Mouse (Mus musculus) adrenal gland, postnatal 0 days (tissue): ENCODE data around the gene Art3. TPM values are rescaled to one million over a fixed set of nuclear protein-coding genes. Genes with fewer than 3 reads are reported as not detected.

Experiments used
- microRNA-seq: library from miRNA; unstranded; fragments of <30 nt; microRNA quantifications from one replicate; pipeline ENCODE4, GENCODE M21; 2016; ENCODE audit warnings: borderline replicate concordance; ENCODE audit not compliant: insufficient number of aligned reads
- polyA plus RNA-seq: library from polyadenylated mRNA; unstranded; fragments of >200 nt; fragmentation: Nextera tagmentation; extraction: Ambion mirVana; gene quantifications from 2 replicates; pipeline ENCODE4 v1.2.1, GENCODE M21; 2015

The Art3 gene
- 15.8 and 21.7 TPM in 2 replicates for polyA plus RNA-seq

DNA sequence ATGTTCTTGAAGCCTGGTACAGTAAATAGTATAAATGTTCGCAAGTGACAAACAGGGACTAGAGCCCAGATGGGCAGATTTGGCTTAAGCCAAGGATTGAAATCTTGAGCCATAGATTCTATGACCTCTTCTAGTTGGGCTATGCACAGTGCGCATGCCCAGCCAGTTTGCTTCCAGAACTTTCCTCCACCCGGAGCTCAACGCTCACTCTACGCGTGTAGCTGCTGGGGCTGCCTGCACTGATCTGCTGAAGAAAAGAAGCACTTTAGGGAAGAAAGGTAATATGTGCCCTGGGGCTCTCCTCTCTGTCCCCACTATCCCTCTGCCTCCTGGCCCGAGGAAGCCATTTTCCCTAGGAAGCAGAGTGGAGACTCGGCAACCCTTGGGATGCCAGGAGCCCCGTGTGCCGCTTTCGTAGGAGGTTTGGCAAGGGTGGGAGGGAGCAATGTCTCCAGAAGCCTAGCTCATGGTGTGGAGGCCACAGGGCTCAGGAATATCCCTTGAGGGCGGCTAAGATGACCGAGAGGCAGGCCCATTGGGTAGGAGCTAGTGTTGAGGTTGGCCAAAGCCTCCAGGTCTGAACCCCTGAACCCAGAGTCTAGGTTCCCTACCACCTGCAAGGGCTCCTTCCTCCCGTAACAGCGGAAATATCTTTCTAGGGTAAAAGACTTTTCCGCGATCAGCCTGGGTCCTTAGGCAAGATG is at the start of gene Art3:
Gene Art3, plus strand, starts transcription at position 193 of the 704 bp plus-strand sequence.

DNA sequence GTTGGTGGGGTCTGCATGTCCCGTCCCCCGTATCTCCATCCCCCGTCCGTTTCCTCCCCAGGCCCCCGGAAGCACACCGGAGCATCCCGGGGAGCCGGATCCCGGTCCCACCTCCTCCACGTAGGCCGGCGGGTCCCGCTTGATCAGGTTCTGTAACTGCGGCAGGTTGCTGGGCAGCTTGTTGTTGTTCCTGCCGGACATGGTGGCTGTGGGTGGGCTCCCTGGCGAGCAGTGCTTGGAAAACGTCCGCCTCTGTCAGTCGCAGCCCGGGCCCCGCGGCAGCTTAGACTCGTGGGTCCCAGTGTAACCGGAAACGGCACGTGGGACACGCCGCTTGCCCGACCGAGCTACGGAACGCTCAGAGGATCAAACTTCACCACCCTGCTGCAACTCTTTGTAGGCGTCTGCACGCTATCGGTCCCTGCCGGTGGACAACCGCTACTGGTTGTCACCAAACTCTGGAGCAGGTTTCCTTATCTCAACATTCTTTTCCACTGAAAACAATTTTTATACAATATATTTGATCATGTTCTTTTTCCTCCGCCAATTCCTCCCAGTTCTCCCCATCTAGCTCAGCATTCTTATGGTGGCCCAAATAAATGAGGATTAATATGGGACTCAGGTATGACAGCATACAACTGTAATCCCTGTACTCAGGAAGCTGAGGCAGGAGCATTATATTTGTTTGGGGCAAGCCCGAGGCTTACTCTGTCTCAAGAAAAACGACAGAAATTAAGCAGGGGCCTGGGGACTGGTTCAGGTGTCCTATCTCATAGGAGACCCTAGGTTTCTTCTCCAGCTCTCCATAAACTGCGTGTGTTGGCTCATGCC is 21.7 kb upstream of the Art3 start, which contains the start of gene Sdad1:
Gene Sdad1, minus strand, starts transcription at position 799 of the 831 bp plus-strand sequence.

DNA sequence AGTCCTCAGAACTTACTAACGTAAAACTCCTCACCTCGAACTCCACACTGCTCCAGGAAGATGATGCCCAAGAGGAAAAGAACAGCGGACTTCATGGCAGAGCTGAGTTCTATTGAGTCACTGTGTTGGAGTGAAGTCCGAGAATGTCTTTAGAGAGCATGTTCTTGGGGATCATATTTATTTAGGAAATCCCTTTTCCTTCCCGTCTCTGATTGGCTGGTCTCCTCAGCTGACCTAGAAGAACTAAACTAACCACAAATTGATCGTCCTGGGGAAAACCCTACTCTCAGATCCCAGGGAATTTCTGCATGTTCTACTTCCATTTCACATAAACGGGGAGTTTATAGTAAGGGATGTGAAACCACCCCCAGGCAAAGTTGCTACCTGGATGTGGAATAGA is 3.7 kb upstream of the Art3 start, which contains the start of gene Cxcl9:
Gene Cxcl9, minus strand, starts transcription at position 151 of the 400 bp plus-strand sequence.

DNA sequence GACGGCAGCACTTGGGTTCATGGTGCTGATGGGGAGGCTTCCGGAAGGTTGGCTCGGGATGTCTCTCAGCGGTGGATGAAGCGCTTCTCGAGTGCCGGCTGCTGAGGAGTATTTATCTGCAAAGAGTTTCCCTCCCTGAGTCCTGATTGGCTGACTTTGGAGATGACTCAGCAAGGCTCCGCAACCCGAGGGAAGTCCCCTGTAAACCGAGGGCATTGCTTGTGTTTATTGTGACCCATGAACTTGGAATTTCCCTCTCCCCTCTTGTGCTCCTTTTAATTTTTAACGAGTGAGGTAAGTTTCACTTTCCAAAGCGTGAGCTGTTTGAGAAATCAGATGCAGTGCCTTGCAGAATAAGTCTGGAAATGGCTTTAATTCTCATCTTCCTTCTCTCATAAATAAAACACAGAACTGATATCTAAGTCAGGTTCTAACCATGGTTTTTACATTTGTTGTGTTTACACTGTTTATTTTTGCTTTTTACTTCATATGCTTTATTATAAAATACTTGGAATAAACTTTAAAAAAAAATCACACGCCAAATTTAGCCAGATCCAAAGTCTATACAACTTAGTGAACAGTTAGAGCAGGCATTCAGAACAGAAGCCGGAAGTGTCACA is 17.3 kb downstream of the Art3 start, which contains the start of gene Cxcl10:
Gene Cxcl10, minus strand, starts transcription at position 96 of the 620 bp plus-strand sequence.

DNA sequence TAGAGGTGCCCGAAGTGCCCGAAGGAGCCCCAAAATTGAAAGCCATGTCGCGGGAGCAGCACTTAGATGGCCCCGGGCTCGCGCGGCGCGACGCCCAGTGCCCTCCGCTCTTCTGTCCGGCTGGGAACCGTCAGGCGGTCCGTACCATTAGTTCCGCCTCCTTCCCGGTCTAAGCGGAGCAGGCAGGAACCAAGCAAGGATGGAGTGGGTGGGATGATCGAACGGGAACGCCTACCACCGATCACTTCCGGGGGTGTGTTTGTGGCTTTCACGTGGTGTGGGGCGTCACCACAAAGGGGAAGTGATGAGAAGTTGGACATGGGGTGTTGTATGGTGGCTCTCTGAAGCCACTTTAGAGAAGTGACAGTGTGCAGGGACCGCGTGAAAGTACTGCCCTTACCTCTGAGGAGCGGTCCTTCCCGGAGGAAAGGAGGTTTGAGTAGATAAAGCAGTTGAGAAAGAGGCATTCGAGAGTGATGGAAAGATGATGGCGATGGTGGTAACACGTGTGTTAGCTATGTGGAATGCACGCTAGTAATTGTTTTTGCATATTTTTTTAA is 103.5 kb downstream of the Art3 start, which contains the start of gene Nup54:
Gene Nup54, minus strand, starts transcription at position 195 of the 560 bp plus-strand sequence.

Small RNA genes within 50 kb of the gene (microRNA-seq; reads per million reads assigned to microRNA genes)
- not detected for gene Mir6415

Other genes with a start within 250 kb of the Art3 start
- gene G3bp2, start 248.1 kb upstream of the Art3 start, polyA plus RNA-seq, result 109 and 148 TPM in 2 replicates
- gene Uso1, start 193.9 kb upstream of the Art3 start, polyA plus RNA-seq, result 24.2 and 35.8 TPM in 2 replicates
- 2.1 and 3.9 TPM in 2 replicates for gene U90926, start 116.4 kb upstream of the Art3 start, polyA plus RNA-seq
- 0.22 and 0.72 TPM in 2 replicates for gene Ppef2, start 75.5 kb upstream of the Art3 start, polyA plus RNA-seq
- 13.4 and 14.1 TPM in 2 replicates for gene Naaa, start 53.7 kb upstream of the Art3 start, polyA plus RNA-seq
- gene Sdad1, start 21.3 kb upstream of the Art3 start, polyA plus RNA-seq, result 15.0 and 25.5 TPM in 2 replicates
- 0.18 and 0.41 TPM in 2 replicates for gene Cxcl9, start 3.7 kb upstream of the Art3 start, polyA plus RNA-seq
- 2.0 and 3.3 TPM in 2 replicates for gene Cxcl10, start 17.1 kb downstream of the Art3 start, polyA plus RNA-seq
- 15.4 and 22.5 TPM in 2 replicates for gene Nup54, start 103.4 kb downstream of the Art3 start, polyA plus RNA-seq
- 14.9 and 16.3 TPM in 2 replicates for gene Scarb2, start 175.0 kb downstream of the Art3 start, polyA plus RNA-seq
- 0.35 TPM in 1 of 2 replicates, not detected in the other for gene Fam47e, start 223.2 kb downstream of the Art3 start, polyA plus RNA-seq